Mouse (Mus musculus) mature B cell (primary cell): Measurements from ENCODE around the gene Lage3.
"Not testable (repeated sequence)": the region's sequence is repeated elsewhere in the genome, so short reads cannot be mapped to it uniquely, and the experiment has no call there.

Experiments used
- in situ Hi-C: fragments of 300-500 bp; cut with MboI; formaldehyde crosslinking; loops from 2 replicates; pipeline ENCODE4 v1.14.3; 2019

Lage3 gene

DNA sequence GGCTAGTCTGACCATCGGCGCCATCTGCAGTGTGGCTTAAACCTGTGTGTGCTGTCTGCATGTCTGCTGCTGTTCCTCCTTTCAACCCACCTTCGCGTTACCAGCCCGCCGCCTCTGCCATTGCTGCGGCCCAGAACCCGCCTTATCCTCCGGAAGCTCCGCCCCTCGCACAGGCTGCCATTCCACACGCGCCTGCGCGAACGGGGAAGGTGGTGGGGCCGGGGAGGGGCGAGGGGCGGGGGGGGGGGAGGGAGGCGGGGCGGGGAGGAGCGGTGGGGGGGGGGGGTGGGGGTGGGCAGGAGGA, at the start of gene Lage3:
Lage3 (minus strand) TSS at position 152 of the 304 bp plus-strand sequence.
- in situ Hi-C loops, result no loop called here

DNA sequence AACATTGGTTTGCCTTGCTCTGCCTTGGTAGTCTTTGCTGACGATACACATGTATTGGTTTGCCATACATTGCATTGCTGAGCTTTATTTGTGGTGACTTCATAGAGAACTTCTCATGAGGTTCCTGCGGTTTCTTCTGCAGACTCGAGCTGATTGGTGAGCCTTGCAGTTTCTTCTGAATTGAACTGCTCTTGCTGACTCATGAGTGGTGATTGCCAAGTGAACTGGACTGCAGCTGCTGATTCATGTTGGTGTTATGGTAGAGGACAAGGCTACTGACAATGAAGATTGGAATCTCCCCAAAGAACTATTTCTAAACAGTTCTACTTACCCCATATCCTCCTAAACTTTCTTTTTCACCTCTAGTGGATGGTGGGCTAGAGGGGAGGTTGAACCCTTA, 46.7 kb upstream of the Lage3 start:
- in situ Hi-C loops, result loop anchor here (25.0 kb wide), 1 partner anchor 613 kb away; the partner anchor contains the start of genes Idh3g and Ssr4

DNA sequence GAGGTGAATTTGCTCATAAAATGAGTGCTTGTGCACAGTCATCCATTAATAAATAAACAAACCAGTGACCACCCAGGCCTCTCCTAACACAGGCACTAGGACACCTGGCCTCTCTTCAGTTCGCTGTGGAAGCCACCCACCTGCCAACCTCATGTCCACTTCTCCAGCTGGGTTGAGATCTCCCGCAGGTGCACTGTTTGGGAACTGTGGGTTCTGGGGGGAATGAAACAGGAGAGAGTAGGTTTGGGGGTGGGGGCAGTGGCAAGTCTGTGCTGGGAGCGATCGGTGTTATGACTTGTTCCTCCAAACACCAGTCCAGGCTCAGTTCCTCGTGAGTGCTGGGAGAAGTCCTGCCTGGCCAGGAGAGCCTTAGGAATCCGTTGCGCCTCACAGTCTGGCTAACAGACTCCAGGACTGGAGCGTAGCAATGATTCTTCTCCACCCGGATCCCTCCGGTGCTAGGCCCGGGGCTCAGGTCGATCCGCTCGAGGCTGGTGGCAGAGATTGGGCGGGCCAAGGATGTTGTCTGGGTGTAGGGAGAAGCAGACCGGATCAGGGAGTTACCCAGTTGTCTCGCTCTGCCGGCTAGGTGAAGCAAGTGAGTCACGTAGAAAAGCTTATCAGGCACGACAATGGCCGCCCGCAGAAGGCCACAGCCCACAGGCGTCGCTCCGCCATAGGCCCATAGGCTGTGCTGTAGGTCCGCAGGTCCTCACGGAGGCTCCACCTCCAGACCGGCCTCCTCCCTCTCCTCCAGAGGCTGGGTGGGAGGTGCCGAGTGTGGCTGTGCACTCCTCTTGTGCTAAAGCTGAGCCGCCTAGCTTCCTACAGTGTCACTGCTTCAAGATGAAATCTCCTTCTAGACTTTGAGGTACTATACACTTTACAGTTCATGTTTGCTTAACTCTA, 39.4 kb upstream of the Lage3 start, which contains the start of the genes Fam3a and Ikbkg:
Fam3a (minus strand) TSS at position 738 of the 909 bp plus-strand sequence.
Ikbkg (plus strand) TSS at position 756 of the 909 bp plus-strand sequence.
- in situ Hi-C loops, result loop anchor here (10.0 kb wide), 1 partner anchor 148 kb away; the partner anchor contains the start of gene Flna

DNA sequence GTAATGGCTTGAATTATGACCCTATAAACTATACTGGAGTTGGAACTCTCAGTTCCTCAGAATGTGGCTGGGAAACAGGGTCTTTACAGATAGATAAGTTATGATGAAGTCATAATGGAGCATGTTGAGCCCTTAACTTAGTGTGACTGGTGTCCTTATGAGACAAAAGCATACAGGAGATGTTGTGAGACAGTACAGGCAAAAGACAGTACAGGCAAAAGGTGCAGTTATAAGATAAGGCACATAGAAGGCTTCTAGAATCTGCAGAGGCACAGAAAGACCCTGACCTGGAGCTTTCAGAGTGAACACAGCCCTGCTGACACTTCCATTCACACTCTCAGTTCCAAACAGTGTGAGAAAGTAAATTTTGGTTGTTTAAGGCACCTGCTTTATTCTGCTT, 34.7 kb upstream of the Lage3 start:
- in situ Hi-C loops, result no loop called here

DNA sequence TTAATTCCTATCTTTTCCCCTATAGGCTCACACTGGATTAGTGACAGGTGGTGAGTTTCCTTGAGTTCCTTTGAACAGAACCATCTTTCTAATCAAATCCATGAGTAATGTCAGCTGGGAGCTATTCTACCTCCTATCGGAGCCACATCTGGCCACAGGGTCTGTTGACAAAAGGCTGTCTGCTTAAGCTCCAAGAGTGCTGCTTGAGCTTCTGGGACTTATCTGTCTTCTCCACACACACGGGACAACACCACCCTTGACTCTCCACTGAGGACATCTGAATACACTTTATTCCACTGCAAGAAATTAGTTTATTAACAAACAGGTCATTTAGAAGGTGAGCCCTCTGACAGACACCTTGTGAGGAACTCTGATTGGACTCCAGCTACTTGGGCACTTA, 31.0 kb upstream of the Lage3 start:
- in situ Hi-C loops, result no loop called here

DNA sequence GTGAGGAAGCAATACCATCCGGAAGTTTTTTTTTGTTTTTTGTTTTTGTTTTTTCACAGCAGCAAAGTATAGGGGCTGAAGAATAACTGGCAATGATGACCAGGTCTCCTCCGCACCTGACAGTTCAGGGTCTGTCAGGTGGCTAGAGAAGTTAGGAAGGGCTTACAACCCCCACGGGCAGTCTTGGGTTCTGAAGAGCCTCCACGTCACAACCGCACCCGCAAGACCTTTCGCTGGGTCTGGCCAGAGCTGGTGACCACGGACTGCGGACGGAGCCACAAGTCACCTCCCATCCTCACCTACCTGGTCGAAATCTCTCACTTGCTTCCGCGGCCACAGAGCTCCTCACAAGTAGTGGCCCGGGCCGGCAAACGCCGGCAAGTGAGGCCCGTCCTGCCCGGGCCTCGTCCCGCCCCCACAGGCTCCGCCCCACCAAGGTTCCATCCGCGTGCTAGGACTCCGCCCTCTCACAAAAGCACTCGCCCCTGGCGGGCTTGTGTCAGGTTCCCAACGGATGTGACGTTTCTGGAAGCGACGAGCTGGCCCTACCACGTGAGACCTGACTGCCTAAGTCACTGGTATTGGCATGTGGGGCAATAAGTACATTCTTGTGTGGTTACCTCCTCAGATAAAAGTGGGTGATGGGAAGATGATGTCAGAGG, 19.6 kb upstream of the Lage3 start, which contains the start of the genes Ubl4a and Slc10a3:
Ubl4a (minus strand) TSS at position 331 of the 662 bp plus-strand sequence.
Slc10a3 (minus strand) TSS at position 462 of the 662 bp plus-strand sequence.
- in situ Hi-C loops, result no loop called here

DNA sequence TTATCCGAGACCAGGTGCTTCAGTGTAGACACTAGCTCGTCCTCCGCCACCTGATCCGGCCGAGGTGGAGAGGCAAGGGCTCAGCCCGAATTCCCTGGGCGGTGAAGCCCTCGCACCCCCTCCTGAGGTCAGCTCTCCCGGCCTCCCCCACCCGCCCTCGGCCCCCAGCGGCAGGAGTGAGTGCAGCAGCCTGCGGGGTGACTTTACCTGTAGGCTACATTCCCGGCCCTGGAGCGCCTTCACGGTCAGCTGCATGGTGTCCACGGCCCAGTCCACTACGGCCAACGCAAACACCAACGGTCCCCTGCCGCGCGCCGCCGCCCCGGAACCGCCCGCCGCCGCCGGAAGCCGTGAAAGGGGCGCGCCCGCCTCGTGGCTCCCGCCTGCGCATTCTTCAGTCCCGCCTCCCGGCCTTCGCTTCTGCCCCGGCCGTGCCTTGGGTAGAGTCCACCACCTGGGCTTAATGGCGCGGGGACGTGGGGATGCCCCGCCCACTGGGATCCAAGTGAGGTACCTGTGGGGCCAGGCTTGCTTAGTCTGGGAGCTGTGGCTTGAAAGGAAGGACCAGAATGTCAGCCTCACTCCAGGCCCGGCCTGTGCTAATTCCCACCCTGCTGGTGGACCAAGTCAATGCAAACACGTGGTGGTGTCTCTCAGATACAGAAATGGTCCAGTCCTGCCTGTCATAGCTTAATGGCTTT, 14.9 kb upstream of the Lage3 start:
- in situ Hi-C loops, result no loop called here

DNA sequence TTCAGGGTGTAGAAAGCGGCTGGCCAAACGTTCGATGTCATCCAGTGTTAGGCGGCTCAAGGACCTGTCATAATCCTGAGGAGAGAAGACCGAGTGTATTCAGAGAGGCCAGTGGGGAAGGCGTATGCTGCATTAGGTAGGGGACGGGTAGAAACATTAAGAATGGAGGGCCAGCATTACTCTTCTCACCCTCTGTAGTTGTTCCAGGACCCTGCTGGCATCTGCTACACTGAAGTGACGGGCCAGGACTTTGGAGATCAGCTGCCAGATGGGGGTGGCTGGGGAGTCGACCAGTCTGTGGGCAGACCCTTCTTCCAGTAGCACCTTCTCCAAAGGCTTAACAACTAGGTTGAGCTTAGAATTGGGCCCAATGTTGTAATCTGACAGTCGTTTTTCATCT, 14.1 kb upstream of the Lage3 start:
- in situ Hi-C loops, result no loop called here

DNA sequence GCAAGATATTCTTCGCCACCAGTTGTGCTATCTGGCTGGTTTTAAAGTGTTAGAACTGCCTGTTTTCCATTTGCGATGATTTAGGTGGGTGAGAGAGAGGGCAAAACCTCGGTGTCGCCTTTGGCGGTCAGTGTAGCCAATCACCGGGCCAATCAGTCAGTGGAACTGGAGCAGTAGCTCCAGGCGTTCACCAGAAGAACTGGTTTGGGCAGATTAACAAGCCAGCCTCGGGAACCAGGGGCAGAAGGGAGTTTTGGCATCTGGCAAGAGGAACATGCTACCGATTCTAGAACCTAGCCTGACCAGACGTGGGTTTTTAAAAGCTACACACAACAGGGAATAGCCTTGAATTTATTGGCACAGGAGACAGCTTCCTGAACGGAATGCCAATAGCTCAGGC, 5.8 kb upstream of the Lage3 start:
- in situ Hi-C loops, result no loop called here

DNA sequence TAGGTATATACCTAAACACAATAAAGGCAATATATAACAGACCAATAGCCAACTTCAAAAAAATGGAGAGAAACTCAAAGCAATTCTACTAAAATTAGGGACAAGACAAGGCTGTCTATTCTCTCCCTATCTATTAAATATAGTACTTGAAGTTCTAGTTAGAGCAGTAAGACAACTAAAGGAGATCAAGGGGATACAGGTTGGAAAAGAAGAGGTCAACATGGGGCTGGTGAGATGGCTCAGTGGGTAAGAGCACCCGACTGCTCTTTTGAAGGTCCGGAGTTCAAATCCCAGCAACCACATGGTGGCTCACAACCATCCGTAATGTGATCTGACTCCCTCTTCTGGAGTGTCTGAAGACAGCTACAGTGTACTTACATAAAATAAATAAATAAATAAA, 3.7 kb upstream of the Lage3 start:
- in situ Hi-C loops, result not testable (repeated sequence)

DNA sequence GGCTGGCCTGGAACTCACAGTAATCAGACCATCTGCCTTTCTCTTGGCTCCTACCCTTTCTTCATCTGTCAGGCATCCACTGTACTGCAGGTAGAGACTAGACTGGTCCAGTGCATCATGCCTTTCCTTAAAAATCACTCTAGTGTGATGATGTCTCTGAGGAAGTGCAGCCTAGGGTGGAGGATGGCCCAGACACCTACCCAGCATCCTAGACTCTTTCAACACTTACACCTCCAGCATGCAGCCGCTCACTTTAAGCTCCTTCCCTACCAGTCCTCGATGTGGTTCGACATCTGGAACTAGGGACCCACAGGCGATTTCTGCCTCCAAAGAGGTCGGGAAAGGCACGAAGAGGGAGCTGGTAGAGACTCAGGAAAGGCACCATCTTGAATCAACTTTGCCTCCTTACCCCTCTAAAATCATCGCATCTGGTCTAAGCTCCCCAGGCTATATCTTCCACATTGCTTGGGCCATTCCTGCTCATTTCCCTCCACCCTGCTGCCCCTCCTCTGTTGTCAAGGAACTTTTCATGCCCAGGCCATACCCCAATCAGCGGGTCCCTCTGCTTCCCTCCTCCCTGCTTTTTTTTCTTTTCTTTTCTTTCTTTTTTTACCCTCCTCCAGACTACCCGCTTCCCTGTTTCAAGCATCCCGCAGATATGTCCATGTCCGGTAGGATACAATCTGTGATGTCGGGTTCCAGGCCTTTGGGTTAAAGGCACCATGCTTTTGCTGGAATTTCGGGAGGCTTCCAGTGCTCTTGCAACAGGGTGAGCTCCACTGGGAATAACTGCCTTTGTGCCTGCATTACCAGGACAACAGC, 562 bp downstream of the Lage3 start:
- in situ Hi-C loops, result no loop called here

DNA sequence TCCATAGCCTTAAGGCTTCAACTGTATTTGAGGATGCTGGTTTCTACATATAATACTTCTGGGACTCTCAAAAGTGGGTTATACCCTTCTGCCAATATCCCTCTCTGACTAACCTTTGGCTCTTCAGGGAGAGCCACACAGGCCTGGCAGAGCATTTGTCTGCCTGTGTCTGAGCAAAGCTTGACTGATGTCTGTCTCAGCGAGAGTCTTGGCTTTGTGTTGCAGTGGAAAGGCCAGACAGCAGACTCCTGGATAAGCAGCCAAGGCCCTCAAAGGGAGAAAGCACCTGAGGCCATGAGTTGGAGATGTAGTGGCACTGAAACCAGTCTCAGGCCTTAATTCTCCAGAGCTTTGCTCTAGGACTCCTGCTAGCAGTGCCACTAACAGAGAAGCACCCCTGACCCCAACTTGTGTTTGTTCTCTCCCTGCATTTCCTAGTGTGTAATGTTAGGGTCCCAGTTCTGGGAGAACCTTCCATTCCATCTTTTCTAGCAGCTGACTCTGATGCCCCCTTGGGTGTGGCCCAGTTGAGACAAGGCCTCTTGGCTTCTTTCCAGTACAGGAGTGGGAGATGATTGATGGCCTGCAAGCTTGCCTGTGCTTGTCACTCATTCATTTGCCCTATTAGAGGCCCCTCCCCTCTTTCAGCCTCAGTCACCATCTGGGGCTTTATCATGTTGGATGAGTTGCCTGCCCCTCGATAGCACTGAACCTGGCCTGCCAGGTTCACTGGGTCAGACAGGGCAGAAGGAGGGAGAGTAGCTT, 23.1 kb downstream of the Lage3 start:
- in situ Hi-C loops, result no loop called here

DNA sequence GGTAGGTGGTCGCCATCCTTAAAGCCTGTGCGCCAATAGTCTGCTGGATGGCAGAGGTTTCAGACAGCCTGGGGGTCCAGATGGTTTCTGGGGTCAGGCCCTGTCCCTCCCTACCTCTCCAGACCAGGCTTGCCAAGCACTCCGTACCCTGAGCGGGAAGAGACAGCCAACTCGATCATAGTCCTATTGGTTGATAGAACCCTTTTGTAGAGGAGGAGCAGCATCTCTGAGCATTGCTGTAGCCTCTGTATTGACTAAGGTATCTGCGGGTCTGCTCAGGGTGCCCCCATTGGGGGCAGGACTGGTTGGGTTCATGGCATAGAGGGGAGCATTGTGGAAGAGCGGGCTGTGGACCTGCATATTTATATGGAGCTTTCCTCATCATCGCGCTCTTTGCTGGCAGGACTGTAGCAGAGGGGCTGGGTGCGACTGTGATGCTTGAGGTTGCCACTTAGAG, 24.2 kb downstream of the Lage3 start:
- in situ Hi-C loops, result no loop called here

DNA sequence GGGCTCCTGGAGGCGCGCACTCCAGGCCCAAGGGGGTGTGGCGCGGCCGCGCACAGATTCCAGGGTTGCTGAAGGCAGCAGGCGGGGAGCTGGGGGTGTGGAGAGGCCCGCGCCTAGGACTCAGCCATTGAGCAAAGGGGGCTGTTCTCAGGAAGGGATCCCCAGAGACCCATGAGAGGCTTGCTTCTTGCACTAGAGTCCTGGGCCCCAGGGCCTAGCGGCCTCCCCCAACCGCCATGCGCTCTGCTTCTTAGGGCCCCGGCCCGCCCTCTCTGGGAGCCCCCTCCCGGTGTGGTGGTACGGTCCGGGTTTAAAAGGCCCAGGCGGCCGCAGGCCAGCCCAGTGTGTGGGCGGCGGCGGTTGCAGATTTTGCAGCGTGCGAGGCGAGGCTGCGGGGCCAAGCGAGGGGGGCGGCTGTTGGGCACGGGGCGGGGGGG, 24.7 kb downstream of the Lage3 start, which contains the start of gene Plxna3:
Plxna3 (plus strand) TSS at position 342 of the 437 bp plus-strand sequence.
- in situ Hi-C loops, result no loop called here

DNA sequence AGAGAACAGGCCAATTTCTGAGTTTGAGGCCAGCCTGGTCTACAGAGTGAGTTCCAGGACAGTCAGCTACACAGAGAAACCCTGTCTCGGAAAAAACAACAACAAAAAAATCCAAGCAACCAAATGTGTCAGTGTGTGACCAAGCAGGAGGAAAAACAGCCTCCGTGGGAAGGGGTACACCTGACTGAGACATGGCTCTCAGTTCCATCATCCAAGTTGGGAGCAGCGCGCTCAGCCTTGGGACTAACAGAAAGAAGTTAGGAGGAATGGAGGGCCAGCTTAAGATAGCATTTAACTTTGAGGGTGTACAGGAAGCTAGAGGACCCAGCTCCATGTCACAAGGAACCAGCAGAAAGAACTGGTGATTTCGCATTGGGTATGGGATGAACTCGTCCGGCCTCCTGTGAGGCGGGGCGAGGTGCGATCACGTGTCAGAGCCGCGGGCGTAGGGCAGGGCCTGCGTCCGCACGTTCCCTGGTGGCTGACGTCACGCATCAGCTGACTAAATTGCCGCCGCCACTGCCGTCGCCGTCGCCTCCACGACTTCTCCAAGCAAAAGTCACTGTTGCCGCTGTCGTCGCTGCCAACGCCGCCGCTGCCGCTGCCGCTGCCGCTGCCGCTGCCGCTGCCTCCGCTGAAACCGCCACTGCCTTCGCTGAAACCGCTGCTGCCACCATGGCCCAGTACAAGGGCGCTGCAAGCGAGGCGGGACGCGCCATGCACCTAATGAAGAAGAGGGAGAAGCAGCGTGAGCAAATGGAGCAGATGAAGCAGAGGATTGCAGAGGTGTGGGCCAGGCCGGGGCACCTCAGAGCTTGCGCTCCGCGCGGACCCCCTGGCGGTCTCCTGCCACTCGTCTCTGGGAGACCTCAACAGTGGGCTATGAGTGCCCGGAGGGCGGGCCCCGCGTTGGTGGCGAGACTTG, 40.6 kb downstream of the Lage3 start, which contains the start of gene Fam50a:
Fam50a (plus strand) TSS at position 494 of the 925 bp plus-strand sequence.
- in situ Hi-C loops, result no loop called here

DNA sequence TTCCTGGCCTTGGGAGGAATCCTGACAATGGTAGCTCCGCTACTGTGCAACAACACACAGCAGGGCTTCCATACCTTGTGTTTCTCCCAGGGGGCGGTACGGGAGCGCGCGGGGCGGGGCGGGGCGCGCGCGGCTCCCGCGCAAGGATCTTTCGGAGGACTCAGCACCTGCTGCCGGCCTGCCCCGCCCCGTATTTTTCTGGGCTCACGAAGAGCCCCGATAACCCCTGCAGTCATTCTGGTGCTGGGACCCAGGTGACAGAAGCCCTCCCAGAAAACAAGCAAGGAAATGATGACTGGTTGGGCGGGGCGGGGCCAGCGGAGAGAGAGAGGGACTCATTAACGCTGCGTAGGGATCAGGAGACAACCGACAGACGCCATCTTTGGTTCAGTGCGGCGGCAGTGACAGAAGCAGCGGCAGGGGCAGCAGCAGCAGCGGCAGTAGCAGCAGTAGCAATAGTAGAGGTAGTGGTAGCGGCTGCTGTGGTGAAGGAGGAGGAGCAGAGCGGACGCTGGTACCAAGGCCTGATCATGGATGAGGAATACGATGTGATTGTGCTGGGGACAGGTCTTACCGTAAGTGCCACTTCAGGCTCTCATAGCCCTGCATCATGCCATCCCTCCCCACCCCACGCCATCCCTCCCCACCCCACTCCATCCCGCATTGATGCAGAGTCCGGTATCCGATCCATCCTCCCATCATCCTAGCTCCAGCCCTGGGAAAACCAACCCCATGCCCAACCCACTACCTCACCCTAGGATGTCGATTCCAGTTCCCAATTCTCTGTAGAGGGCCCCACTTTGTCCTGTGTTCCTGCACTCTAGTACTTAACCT, 48.3 kb downstream of the Lage3 start, which contains the start of gene Gdi1:
Gdi1 (plus strand) TSS at position 132 of the 834 bp plus-strand sequence.
- in situ Hi-C loops, result no loop called here
